Mouse (Mus musculus) layer of hippocampus, postnatal 14 days (tissue): ENCODE measurements around the gene Oma1. TPM values are rescaled to one million over a fixed set of nuclear protein-coding genes. Genes with fewer than 3 reads are reported as not detected.

Source experiments
- DNase-seq, 2 experiments: peaks; one replicate each; pipeline ENCODE4 v3.0.0; 2021 to 2022; ENCODE audit warnings: low spot score in 2 of 2, mixed read lengths in 1 of 2
- total RNA-seq, 2 experiments: library from RNA; stranded (reverse); gene quantifications; 2 replicates each; pipeline ENCODE4 v1.2.3; 2021

Oma1 gene
- total RNA-seq, 2 experiments from 2014 or later: 8.8 to 9.0 TPM

- DNase-seq: peak in 1 of 2 experiments; percentile 57
These were observed 43.8 kb downstream of the Oma1 start for GRCm38 (mm10) chr4:103357457-103357856.

GRCm38 (mm10) chr4:103358941-103359448, 45.4 kb downstream of the Oma1 start:
- DNase-seq: no peak

- DNase-seq: no peak
These were observed 68.6 kb downstream of the Oma1 start for GRCm38 (mm10) chr4:103382171-103382570.

- no peak for DNase-seq
These were observed 71.4 kb downstream of the Oma1 start for GRCm38 (mm10) chr4:103385031-103385430.

GRCm38 (mm10) chr4:103385835-103386787, 72.5 kb downstream of the Oma1 start:
- no peak for DNase-seq

GRCm38 (mm10) chr4:103387292-103387691, 73.7 kb downstream of the Oma1 start:
- no peak for DNase-seq

GRCm38 (mm10) chr4:103388530-103389178, 75.0 kb downstream of the Oma1 start:
- no peak for DNase-seq

- no peak for DNase-seq
These were observed 76.0 kb downstream of the Oma1 start for GRCm38 (mm10) chr4:103389583-103389982.

- DNase-seq: no peak
These were observed 76.9 kb downstream of the Oma1 start for GRCm38 (mm10) chr4:103390499-103390898.

GRCm38 (mm10) chr4:103395066-103395465, 81.5 kb downstream of the Oma1 start:
- no peak for DNase-seq

GRCm38 (mm10) chr4:103395905-103396304, 82.3 kb downstream of the Oma1 start:
- DNase-seq: no peak

GRCm38 (mm10) chr4:103396876-103397275, 83.3 kb downstream of the Oma1 start:
- DNase-seq: no peak

- DNase-seq: no peak
These were observed 89.0 kb downstream of the Oma1 start for GRCm38 (mm10) chr4:103402581-103402980.

- DNase-seq: no peak
These were observed 91.7 kb downstream of the Oma1 start for GRCm38 (mm10) chr4:103405321-103405720.

- DNase-seq: no peak
These were observed 96.7 kb downstream of the Oma1 start for GRCm38 (mm10) chr4:103410217-103410799.

Other genes with a start within 250 kb of the Oma1 start
- gene Mier1, start 199.4 kb upstream of the Oma1 start, total RNA-seq: 10 to 100 TPM; 47.2 to 47.8 TPM
- 10 to 100 TPM in 1 of 2 experiments, 1 to 10 TPM in 1; 10.0 to 16.3 TPM for gene Wdr78, start 199.3 kb upstream of the Oma1 start, total RNA-seq
- 10 to 100 TPM; 14.3 to 14.9 TPM for gene Slc35d1, start 98.6 kb upstream of the Oma1 start, total RNA-seq
- not detected for gene 4921539E11Rik, start 22.9 kb upstream of the Oma1 start, total RNA-seq